Mouse (Mus musculus): Measurements from ENCODE around the gene Tmie. TPM values are rescaled to one million over a fixed set of nuclear protein-coding genes. Genes with fewer than 3 reads are reported as not detected.
A peak's percentile ranks its signal among the peaks of the same experiment; 100 is the strongest.

Tmie gene
- 0.70 and 1.1 TPM in 2 replicates for polyA plus RNA-seq (2016; fragmentation: Nextera tagmentation; extraction: Ambion mirVana)

GRCm38 (mm10) chr9:110879998-110880561 is at the start of gene Tmie:
Tmie (minus strand) TSS chr9:110880113.
- H3K4me3 ChIP-seq, result peak within 1 kb of the TSS; percentile 42
- peak within 1 kb of the TSS; percentile 86 for H3K4me2 ChIP-seq (replicated peaks)
- WGBS, result 2% methylated on average over 55 of the region's 57 CpGs
- H3K9me3 ChIP-seq, result no peaks in the 10 kb centered on the region
- no peak for ATAC-seq (ENCODE audit: low FRiP score, low read depth)
- no peak within 1 kb of the TSS for H3K27ac ChIP-seq
- peaks cover 13% of the 10 kb centered on the region for H3K4me1 ChIP-seq
- no peaks in the 10 kb centered on the region for H3K36me3 ChIP-seq
- peaks cover 57% of the 10 kb centered on the region for H3K27me3 ChIP-seq (replicated peaks)
- peak within 1 kb of the TSS; percentile 26; the same call in 1 of the 2 replicates for H3K9ac ChIP-seq

- H3K9me3 ChIP-seq, result no peaks in the 10 kb centered on the region
- WGBS, result 21% methylated on average over 7 of the region's 7 CpGs
- ATAC-seq (ENCODE audit: low FRiP score, low read depth), result no peak
- H3K4me3 ChIP-seq, result no peak overlapping the region
- no peaks in the 10 kb centered on the region for H3K4me1 ChIP-seq
- H3K27me3 ChIP-seq (replicated peaks), result 0 out of 2 replicates have a peak, but pooled peaks cover 3% of the 10 kb centered on the region
- no peak overlapping the region for H3K9ac ChIP-seq
- H3K27ac ChIP-seq, result no peak overlapping the region
- no peak overlapping the region for H3K4me2 ChIP-seq (replicated peaks)
- no peaks in the 10 kb centered on the region for H3K36me3 ChIP-seq
Observed at GRCm38 (mm10) chr9:110922759-110923158, 42.8 kb upstream of the Tmie start.

DNA sequence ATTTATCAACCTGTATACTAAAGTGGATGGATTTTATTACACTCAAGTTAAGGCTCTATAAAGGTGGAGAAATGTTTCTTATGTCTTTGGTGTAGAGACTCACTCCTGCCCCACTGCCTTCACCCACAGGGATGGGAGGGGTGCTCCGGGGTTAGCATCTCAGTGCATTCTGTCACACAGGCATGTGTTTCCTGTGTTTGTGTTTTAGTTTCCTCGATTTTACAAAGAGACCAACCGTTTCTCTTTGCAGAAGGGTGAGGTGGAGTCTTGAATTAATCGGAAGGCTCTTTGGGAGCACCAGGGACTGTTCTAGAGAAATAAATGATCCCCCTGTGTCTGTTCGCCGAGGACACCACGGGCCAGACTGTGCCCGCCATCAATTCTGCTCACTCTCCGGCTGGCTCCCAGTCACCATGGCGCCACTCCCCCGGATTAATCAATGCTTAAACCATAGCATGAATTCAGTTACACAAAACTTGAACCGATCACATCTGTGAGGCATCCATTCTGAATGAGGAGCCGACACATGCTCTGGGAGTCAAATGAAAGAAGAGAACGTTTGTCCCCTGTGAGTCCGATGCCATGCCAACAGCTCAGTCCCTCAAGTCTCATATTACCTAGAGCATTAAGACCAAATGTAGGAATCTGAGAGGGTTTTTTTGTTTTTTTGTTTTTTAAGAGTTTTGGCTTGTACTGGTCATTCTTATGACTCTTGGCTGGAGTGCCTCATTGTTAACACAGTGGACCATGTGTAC is 40.9 kb upstream of the Tmie start:
- Histone ChIP-seq H3K4me2 (replicated peaks) (no peak overlapping the region), H3K27me3 (replicated peaks) (0 out of 2 replicates have a peak, but pooled peaks cover 3% of the 10 kb centered on the region), H3K4me1 (no peaks in the 10 kb centered on the region), H3K36me3 (no peaks in the 10 kb centered on the region), H3K4me3 (no peak overlapping the region), H3K9me3 (no peaks in the 10 kb centered on the region), H3K27ac (no peak overlapping the region), H3K9ac (no peak overlapping the region)
- no peak for ATAC-seq (ENCODE audit: low FRiP score, low read depth)
- 52% methylated on average over 15 of the region's 15 CpGs for WGBS

DNA sequence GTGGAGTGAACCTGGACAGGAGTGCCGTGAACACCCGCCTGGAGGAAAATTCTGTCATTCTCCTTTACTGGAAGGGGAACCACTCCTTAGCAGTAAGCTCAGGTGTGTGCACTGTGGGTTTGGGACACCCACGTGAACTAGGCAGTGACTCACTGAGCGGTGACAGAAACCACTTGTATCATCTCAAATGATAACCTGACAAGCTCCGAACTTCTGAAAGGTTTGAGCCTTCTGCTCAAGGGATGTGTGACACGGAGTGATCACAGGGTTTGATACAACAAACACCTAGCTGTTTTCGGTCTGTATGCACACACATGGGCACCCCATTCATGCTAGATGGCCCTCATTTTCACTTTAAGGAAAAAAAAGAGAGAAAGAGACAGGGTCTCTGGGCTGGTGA is 36.9 kb upstream of the Tmie start, which contains the start of gene Fam240a:
Gene Fam240a, minus strand, starts transcription at position 76 of the 400 bp plus-strand sequence.
- ATAC-seq (ENCODE audit: low FRiP score, low read depth), result no peak
- Histone ChIP-seq H3K27me3 (replicated peaks) (0 out of 2 replicates have a peak, but pooled peaks cover 2% of the 10 kb centered on the region), H3K9me3 (no peaks in the 10 kb centered on the region), H3K4me1 (no peaks in the 10 kb centered on the region), H3K9ac (no peak within 1 kb of the TSS), H3K4me2 (replicated peaks) (no peak within 1 kb of the TSS), H3K27ac (no peak within 1 kb of the TSS), H3K36me3 (no peaks in the 10 kb centered on the region), H3K4me3 (no peak within 1 kb of the TSS)
- WGBS, result 89% methylated on average over 7 of the region's 7 CpGs

- Histone ChIP-seq H3K27me3 (replicated peaks) (no peaks in the 10 kb centered on the region), H3K4me3 (no peak overlapping the region)
- WGBS, result 78% methylated on average over 8 of the region's 8 CpGs
Observed at GRCm38 (mm10) chr9:110915466-110915865, 35.6 kb upstream of the Tmie start.

DNA sequence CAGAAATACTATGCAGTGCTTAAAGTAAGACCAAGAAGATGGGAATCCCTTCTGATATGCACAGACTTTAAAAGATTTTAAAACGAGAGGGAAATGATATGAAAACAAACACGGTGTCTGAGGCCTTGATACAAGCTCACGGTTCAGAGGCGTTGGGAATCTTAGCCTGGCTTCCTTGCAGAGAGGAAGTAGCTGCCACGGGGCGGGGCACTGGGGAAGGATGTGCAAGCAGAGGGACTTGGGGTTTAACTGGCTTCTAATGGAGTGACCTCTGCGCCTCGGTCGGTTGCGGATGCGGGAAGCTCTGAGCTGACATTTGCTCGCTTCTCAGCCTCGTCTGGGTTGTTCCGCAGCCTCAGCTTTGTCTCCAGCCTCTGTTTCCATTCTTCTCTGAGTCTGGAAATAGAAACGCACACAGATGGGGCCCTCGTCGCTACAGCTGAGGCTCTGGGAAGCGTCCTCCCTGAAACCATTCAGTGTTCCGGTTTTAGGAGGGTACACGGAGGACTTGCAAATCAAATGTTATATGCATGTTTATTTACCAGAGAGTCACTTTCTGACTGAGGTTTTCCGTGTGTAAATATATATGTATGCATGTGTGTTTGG is 34.8 kb upstream of the Tmie start:
- H3K9ac ChIP-seq, result no peak overlapping the region
- no peak overlapping the region for H3K27ac ChIP-seq
- H3K27me3 ChIP-seq (replicated peaks), result no peaks in the 10 kb centered on the region
- H3K4me3 ChIP-seq, result no peak overlapping the region
- H3K4me2 ChIP-seq (replicated peaks), result no peak overlapping the region
- no peaks in the 10 kb centered on the region for H3K36me3 ChIP-seq
- ATAC-seq (ENCODE audit: low FRiP score, low read depth), result no peak
- H3K9me3 ChIP-seq, result no peaks in the 10 kb centered on the region
- H3K4me1 ChIP-seq, result no peaks in the 10 kb centered on the region
- WGBS, result 66% methylated on average over 21 of the region's 21 CpGs

More at GRCm38 (mm10) chr9:110915466-110915865, 35.6 kb upstream of the Tmie start:
- H3K27ac ChIP-seq, result no peak overlapping the region
- H3K9ac ChIP-seq, result no peak overlapping the region
- ATAC-seq (ENCODE audit: low FRiP score, low read depth), result no peak
- H3K36me3 ChIP-seq, result no peaks in the 10 kb centered on the region
- no peaks in the 10 kb centered on the region for H3K4me1 ChIP-seq
- H3K9me3 ChIP-seq, result no peaks in the 10 kb centered on the region
- no peak overlapping the region for H3K4me2 ChIP-seq (replicated peaks)

- Histone ChIP-seq H3K9ac (no peak overlapping the region), H3K4me3 (no peak overlapping the region), H3K4me1 (no peaks in the 10 kb centered on the region), H3K27ac (no peak overlapping the region), H3K27me3 (replicated peaks) (no peaks in the 10 kb centered on the region), H3K4me2 (replicated peaks) (no peak overlapping the region), H3K36me3 (no peaks in the 10 kb centered on the region), H3K9me3 (no peaks in the 10 kb centered on the region)
- WGBS, result 81% methylated on average over 6 of the region's 6 CpGs
- ATAC-seq (ENCODE audit: low FRiP score, low read depth), result no peak
Observed at GRCm38 (mm10) chr9:110909371-110909967, 29.6 kb upstream of the Tmie start.

DNA sequence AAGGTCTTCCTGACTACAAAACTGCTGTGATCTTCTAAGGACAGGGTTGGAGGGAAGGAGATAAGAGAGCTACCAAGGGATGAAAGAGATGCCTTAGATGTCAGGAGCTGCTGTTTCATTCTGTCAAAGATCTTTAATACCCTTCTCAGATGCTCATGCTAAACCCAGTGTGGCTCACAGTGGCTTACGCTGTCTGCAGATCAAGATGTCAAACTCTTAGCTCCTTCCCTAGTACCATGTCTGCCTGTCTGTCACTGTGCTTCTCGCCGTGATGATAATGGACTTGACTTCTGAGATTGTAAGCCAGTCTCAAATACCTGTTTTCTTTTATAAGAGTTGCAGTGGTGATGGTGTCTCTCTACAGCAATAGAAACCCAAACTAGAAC is 28.7 kb upstream of the Tmie start:
- WGBS, result 97% methylated on average over 3 of the region's 3 CpGs
- no peaks in the 10 kb centered on the region for H3K27me3 ChIP-seq (replicated peaks)
- H3K27ac ChIP-seq, result no peak overlapping the region
- H3K4me1 ChIP-seq, result no peaks in the 10 kb centered on the region
- no peak overlapping the region for H3K9ac ChIP-seq
- H3K36me3 ChIP-seq, result no peaks in the 10 kb centered on the region
- no peak overlapping the region for H3K4me3 ChIP-seq
- no peaks in the 10 kb centered on the region for H3K9me3 ChIP-seq
- H3K4me2 ChIP-seq (replicated peaks), result no peak overlapping the region
- ATAC-seq (ENCODE audit: low FRiP score, low read depth), result no peak

- 82% methylated on average over 4 of the region's 4 CpGs for WGBS
- Histone ChIP-seq H3K36me3 (no peaks in the 10 kb centered on the region), H3K27me3 (replicated peaks) (no peaks in the 10 kb centered on the region), H3K4me3 (no peak overlapping the region), H3K27ac (no peak overlapping the region), H3K9ac (no peak overlapping the region), H3K9me3 (no peaks in the 10 kb centered on the region), H3K4me2 (replicated peaks) (no peak overlapping the region), H3K4me1 (no peaks in the 10 kb centered on the region)
- no peak for ATAC-seq (ENCODE audit: low FRiP score, low read depth)
Observed at GRCm38 (mm10) chr9:110907838-110908630, 28.1 kb upstream of the Tmie start.

DNA sequence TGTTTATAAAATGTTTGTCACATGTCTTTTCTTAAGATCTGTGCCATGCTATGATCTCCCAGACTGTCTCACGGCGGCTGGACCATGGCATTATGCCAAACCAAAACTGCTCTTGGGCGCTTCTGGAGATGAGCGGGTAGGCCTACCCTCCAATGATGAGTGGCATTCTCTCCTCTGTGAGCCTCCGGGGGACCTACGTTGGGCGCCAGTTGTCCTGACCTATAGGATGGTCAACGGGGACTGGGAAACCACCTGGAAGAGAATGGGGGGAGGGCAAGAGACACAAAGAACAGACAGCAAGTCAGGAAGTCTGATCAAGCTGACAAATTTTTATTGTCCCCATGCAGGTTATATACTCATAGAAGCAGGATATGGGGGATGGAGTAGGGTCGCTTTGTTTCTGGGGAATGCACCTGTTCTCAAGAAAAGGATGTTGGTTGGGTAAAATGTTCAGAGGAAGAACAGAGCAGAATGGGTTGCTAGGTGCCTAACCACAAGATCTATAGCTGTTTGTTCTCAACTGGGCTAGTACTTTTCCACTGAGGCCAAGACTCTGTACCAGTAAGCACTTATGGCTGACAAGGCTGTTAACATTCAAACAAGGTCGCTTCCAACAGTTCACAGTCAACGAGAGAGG is 27.4 kb upstream of the Tmie start:
- H3K9ac ChIP-seq, result no peak overlapping the region
- ATAC-seq (ENCODE audit: low FRiP score, low read depth), result no peak
- no peaks in the 10 kb centered on the region for H3K9me3 ChIP-seq
- 94% methylated on average over 11 of the region's 11 CpGs for WGBS
- H3K27me3 ChIP-seq (replicated peaks), result no peaks in the 10 kb centered on the region
- no peak overlapping the region for H3K4me2 ChIP-seq (replicated peaks)
- no peaks in the 10 kb centered on the region for H3K4me1 ChIP-seq
- no peak overlapping the region for H3K27ac ChIP-seq
- H3K36me3 ChIP-seq, result no peaks in the 10 kb centered on the region
- H3K4me3 ChIP-seq, result no peak overlapping the region

GRCm38 (mm10) chr9:110902271-110902670 is 22.4 kb upstream of the Tmie start:
- H3K27me3 ChIP-seq (replicated peaks), result no peaks in the 10 kb centered on the region
- no peak overlapping the region for H3K4me2 ChIP-seq (replicated peaks)
- no peaks in the 10 kb centered on the region for H3K4me1 ChIP-seq
- ATAC-seq (ENCODE audit: low FRiP score, low read depth), result no peak
- 91% methylated on average over 4 of the region's 4 CpGs for WGBS
- H3K36me3 ChIP-seq, result no peaks in the 10 kb centered on the region
- no peak overlapping the region for H3K9ac ChIP-seq
- H3K9me3 ChIP-seq, result no peaks in the 10 kb centered on the region
- no peak overlapping the region for H3K27ac ChIP-seq
- H3K4me3 ChIP-seq, result no peak overlapping the region

All from neural tube, embryonic 12.5 days (tissue).